Mouse (Mus musculus): ENCODE results near the gene Tssc4.

Gene Tssc4

GRCm38 (mm10) chr7:143112395-143112794 lies 43.3 kb downstream of the Tssc4 start:
- DNase-seq: no peak

- no peak for DNase-seq
These were observed 45.7 kb downstream of the Tssc4 start for GRCm38 (mm10) chr7:143114773-143115172.

GRCm38 (mm10) chr7:143116521-143116920 lies 47.5 kb downstream of the Tssc4 start:
- DNase-seq: no peak

GRCm38 (mm10) chr7:143119407-143119806 lies 50.4 kb downstream of the Tssc4 start:
- no peak for DNase-seq

GRCm38 (mm10) chr7:143119826-143120225 lies 50.8 kb downstream of the Tssc4 start:
- no peak for DNase-seq

All from thymus, postnatal 36 days (tissue).